Mouse (Mus musculus) stomach, embryonic 15.5 days (tissue): ENCODE measurements around the gene Csnk1e. TPM values are rescaled to one million over a fixed set of nuclear protein-coding genes. Genes with fewer than 3 reads are reported as not detected.

Experiments
- ATAC-seq: fragments of 200-750 bp; cut with Nextera tagmentation; 2 replicates; pipeline ENCODE4 v1.8.0; 2017; ENCODE audit warnings: low read depth, moderate number of reproducible peaks, moderate TSS enrichment; ENCODE audit not compliant: insufficient read depth, low FRiP score
- H3K27ac ChIP-seq: fragments of 300-500 bp; sonication (generic); 2 replicates; pipeline ENCODE4 v1.5.1; 2015; ENCODE audit warnings: mild to moderate bottlenecking, inconsistent platforms
- H3K27me3 ChIP-seq: fragments of 300-500 bp; sonication (generic); replicated peaks from 2 replicates; pipeline ENCODE4 v1.6.1; 2015; ENCODE audit warnings: inconsistent platforms
- H3K36me3 ChIP-seq: fragments of 300-500 bp; sonication (generic); 2 replicates; pipeline ENCODE4 v1.6.1; 2015; ENCODE audit warnings: inconsistent platforms
- H3K4me1 ChIP-seq: fragments of 300-500 bp; sonication (generic); 2 replicates; pipeline ENCODE4 v1.6.1; 2015; ENCODE audit warnings: inconsistent platforms
- H3K4me2 ChIP-seq: fragments of 300-500 bp; sonication (generic); 2 replicates; pipeline ENCODE4 v1.6.1; 2015; ENCODE audit warnings: mild to moderate bottlenecking, inconsistent platforms
- H3K4me3 ChIP-seq: fragments of 300-500 bp; sonication (generic); replicated peaks from 2 replicates; pipeline ENCODE4 v1.5.1; 2015; ENCODE audit warnings: inconsistent platforms
- H3K9ac ChIP-seq: fragments of 300-500 bp; sonication (generic); 2 replicates; pipeline ENCODE4 v1.6.1; 2015; ENCODE audit warnings: inconsistent platforms
- H3K9me3 ChIP-seq: fragments of 300-500 bp; sonication (generic); 2 replicates; pipeline ENCODE4 v1.6.1; 2016; ENCODE audit warnings: inconsistent platforms
- WGBS: fragments of 180-500 bp; shearing (Covaris S2); methylation state at CpG from one replicate; pipeline ENCODE4 v1.1.7; 2015; 5-methylcytosine and 5-hydroxymethylcytosine counted together
- polyA plus RNA-seq: library from polyadenylated mRNA; unstranded; fragments of >200 nt; fragmentation: Nextera tagmentation; extraction: Ambion mirVana; gene quantifications from 2 replicates; pipeline ENCODE4 v1.2.1, GENCODE M21; 2015

The Csnk1e gene
- polyA plus RNA-seq, 1 experiment from 2014 or later, result 66.0 TPM

DNA sequence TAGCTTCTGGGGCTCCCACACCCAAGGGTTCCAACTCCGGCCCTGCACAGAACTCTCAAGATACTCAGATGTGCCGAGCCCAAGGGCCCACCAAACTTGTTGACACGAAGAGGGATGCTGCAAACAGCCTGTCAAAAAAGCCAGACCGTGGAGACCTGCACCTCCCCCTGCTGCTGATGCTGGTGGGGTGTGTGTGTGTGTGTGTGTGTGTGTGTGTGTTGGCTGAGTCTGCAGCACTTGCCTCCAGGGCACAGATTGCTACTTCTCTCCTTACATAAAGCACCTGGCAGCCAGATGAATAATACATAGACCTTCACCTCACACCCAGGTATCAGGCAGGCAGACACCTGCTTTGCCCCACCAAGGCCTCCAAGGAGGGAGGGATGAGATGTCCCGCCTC lies 53.2 kb downstream of the Csnk1e start:
- H3K4me1 ChIP-seq, result peaks cover 39% of the 10 kb centered on the region
- H3K27me3 ChIP-seq, result no peaks in the 10 kb centered on the region
- H3K9ac ChIP-seq, result peak overlapping the region; percentile 86
- no peaks in the 10 kb centered on the region for H3K9me3 ChIP-seq
- H3K4me3 ChIP-seq, result peak overlapping the region; percentile 95
- WGBS, result 18% methylated on average over 5 of the region's 5 CpGs
- ATAC-seq, result no peak
- no peaks in the 10 kb centered on the region for H3K36me3 ChIP-seq
- peak overlapping the region; percentile 87 for H3K4me2 ChIP-seq
- H3K27ac ChIP-seq, result peak overlapping the region; percentile 81; the same call in 1 of the 2 replicates

DNA sequence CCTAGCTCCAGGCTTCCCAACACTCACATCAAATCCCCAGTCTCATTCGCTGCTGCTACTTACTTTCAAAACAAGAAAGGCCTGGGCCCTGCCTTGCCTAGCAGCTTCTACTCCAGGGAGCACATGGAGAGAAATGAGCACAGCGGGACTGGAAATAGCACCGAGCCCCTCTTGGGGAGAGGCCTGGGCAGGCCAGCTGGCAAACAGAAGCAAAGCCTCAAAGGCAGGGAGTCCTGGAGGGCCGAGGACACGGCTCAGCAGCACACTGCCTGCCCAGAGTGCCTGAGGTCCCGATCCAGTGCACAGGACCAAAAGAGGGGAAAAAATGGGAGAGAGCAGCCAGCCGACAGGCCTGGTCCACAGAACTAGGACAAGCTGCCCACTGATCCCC lies 54.4 kb downstream of the Csnk1e start:
- Histone ChIP-seq H3K4me1 (peaks cover 42% of the 10 kb centered on the region), H3K36me3 (no peaks in the 10 kb centered on the region), H3K9me3 (no peaks in the 10 kb centered on the region), H3K27me3 (no peaks in the 10 kb centered on the region), H3K4me3 (no peak overlapping the region), H3K4me2 (peak overlapping the region; percentile 87), H3K9ac (no peak overlapping the region), H3K27ac (peak overlapping the region; percentile 36; the same call in 1 of the 2 replicates)
- 47% methylated on average over 7 of the region's 7 CpGs for WGBS
- no peak for ATAC-seq

DNA sequence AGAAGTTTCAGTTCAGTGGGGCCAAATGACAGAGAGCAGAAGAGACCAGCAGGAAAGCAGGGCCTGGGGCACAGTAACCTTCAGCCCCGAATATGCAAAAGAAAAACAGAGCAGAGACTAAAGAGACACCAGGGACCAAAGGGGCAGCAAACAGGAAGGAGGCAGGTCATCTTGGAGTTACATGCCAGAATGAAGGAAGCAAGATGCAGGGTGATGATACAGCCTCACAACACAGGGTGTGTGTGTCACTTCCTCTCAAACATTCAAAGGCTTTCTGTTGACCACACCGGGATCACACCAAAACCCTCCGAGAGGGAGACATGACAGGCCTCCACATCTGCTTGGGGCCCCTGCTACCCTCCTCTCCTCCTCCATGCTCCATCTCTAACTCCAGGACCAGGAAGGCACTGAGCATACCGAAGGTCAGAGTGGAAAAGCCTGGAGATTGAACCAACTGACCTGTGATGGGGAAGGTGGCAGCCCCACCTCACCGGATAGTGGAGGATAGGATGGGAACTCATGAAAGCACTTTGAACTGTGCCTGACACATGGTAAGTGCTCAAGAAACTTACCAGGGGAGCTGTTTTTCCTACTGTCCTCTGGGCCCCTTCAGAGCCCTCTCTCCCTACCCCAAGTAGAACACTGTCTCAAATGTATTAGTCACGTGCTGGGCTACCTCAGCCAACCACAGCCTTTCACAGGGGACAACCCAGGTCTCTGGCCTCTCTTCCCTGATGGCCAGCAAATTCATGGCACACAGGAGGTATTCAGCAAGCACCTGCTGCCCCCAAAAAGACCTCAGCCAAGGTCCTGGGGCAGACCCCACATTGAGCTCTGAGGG lies 55.0 kb downstream of the Csnk1e start:
- H3K27me3 ChIP-seq, result no peaks in the 10 kb centered on the region
- H3K9ac ChIP-seq, result no peak overlapping the region
- peak overlapping the region; percentile 87; the same call in 1 of the 2 replicates for H3K4me2 ChIP-seq
- 68% methylated on average over 6 of the region's 6 CpGs for WGBS
- peaks cover 48% of the 10 kb centered on the region for H3K4me1 ChIP-seq
- H3K9me3 ChIP-seq, result no peaks in the 10 kb centered on the region
- H3K4me3 ChIP-seq, result no peak overlapping the region
- no peaks in the 10 kb centered on the region for H3K36me3 ChIP-seq
- no peak for ATAC-seq
- 0 out of 2 replicates have a peak overlapping the region, but pooled peaks have one; percentile 13 for H3K27ac ChIP-seq

DNA sequence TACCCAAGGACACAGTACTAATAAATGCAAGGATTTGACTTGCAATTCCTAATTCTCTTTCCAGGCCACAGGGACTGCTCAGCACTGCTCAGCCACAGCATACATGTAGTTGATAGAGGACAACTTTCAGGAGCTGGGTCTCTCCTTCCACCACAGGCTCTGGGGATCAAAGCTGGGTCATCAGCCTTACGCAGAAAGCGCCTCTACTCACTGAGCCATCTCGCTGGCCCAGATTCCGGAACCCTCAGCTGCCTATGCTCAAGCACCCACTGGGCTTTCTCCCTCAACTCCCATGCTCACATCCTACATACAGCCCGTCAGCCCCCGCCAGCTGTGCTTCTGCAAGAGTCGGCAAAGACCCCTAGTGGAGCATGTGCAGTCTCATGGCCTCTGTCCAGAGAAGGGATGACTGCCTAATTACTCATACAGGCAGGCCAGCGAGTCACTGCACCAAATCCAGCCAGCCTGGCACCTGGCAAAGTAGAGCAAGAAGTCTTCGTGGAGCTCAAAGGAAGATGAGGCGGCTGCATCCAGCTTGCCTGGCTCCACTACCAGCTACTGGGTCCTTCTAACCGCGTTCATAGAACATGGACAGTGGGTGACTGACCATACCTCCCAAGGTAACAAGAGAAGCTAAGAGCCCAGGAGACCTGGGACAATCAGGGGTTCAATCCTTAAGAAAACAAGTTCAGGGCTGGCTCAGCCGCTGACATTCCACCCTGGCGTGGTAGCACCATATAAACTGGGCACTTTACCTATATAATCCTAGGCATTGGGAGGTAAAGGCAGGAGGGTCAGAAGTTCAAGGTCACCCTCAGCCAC lies 55.9 kb downstream of the Csnk1e start:
- Histone ChIP-seq H3K36me3 (no peaks in the 10 kb centered on the region), H3K4me2 (no peak overlapping the region), H3K9me3 (no peaks in the 10 kb centered on the region), H3K4me3 (no peak overlapping the region), H3K4me1 (peaks cover 57% of the 10 kb centered on the region), H3K9ac (no peak overlapping the region), H3K27me3 (no peaks in the 10 kb centered on the region), H3K27ac (0 out of 2 replicates have a peak overlapping the region, but pooled peaks have one; percentile 11)
- ATAC-seq, result no peak
- 69% methylated on average over 14 of the region's 14 CpGs for WGBS

DNA sequence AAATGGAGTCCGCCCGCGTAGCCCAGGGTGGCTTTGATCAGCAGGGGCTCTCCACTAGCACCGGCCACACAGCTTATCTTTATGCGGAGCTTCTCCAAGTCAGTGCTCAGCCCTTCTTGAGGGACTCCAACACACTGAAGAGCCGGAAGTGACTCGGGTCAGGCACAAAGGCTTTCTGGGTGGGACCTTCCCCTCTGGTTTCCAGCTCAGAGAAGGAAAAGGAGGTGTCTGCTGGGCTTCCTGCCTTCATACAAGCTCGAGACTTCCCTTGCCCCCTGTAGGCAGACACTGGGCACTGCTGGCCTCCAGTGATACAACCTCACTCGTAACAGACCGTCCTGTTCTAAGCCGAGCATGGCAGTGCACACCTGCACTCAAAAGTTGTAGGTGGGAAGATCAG lies 58.6 kb downstream of the Csnk1e start:
- no peak overlapping the region for H3K4me3 ChIP-seq
- H3K27ac ChIP-seq, result peak overlapping the region; percentile 36; the same call in 1 of the 2 replicates
- 81% methylated on average over 11 of the region's 11 CpGs for WGBS
- no peak overlapping the region for H3K9ac ChIP-seq
- no peaks in the 10 kb centered on the region for H3K27me3 ChIP-seq
- H3K36me3 ChIP-seq, result no peaks in the 10 kb centered on the region
- ATAC-seq, result no peak
- peaks cover 66% of the 10 kb centered on the region for H3K4me1 ChIP-seq
- no peak overlapping the region for H3K4me2 ChIP-seq
- H3K9me3 ChIP-seq, result no peaks in the 10 kb centered on the region

DNA sequence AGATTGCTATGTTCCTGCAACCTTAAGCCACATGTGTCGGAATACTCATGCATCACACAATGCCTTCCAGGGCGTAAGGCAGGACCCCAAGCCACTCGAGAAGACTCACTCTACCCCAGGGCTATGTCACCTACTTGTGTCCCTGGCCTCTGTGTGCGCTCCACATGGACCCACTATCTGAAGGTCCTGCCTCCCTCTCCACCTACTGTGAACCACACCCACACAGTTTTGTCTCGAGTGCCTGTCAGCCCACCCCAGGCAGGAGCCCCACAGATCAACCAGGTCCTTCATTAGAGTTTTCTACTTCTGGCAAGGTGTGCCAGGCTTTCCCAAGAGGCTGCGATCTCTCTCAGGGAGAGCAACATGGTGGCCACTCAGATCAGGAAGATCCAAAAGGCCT lies 60.1 kb downstream of the Csnk1e start:
- Histone ChIP-seq H3K4me2 (no peak overlapping the region), H3K9me3 (no peaks in the 10 kb centered on the region), H3K27ac (no peak overlapping the region), H3K27me3 (no peaks in the 10 kb centered on the region), H3K9ac (no peak overlapping the region), H3K4me1 (peaks cover 67% of the 10 kb centered on the region), H3K36me3 (no peaks in the 10 kb centered on the region), H3K4me3 (no peak overlapping the region)
- ATAC-seq, result no peak
- 66% methylated on average over 6 of the region's 6 CpGs for WGBS

DNA sequence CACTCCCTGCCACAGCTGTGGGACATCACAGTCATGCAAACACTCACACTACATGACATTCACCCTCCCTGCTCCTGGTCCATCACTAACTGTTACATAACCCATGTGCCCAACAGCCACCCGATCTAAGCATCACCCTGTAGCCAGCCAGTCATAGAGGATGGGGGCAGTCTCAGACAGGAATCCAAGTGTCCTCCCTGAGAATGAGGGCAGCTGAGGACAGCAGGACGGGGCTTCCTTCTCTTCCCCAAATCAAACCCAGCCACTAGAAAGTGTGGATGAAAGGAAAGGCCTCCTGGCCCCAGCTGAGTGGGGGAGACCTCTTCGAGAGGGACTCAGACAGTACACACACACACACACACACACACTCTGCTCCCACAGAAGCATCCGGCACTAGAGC lies 60.5 kb downstream of the Csnk1e start:
- Histone ChIP-seq H3K9me3 (no peaks in the 10 kb centered on the region), H3K4me1 (peaks cover 67% of the 10 kb centered on the region), H3K4me2 (no peak overlapping the region), H3K4me3 (no peak overlapping the region), H3K36me3 (no peaks in the 10 kb centered on the region), H3K27me3 (no peaks in the 10 kb centered on the region), H3K27ac (no peak overlapping the region), H3K9ac (no peak overlapping the region)
- WGBS, result 50% methylated on average over 4 of the region's 4 CpGs
- ATAC-seq, result no peak

DNA sequence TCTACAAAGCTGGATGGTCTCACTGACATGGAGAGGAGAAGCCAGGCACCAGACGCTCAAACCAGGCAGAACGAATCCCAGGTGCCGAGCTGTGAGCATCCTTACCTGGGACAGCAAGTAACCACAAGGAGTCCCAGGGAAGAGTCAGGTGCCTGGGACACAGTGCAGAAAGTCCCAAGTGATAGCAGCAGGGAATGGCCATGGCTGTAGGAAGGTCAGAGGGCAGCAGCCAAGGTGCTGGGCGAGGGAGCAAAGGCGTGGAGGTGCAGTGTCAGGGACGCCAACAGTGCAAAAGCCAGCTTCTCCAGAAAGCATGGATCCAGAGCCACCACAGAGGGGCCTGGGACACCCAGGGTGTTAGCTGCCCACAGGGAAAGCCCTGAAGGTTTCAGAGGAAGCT lies 62.3 kb downstream of the Csnk1e start:
- H3K27ac ChIP-seq, result no peak overlapping the region
- H3K4me1 ChIP-seq, result peaks cover 77% of the 10 kb centered on the region
- WGBS, result 81% methylated on average over 6 of the region's 6 CpGs
- no peaks in the 10 kb centered on the region for H3K27me3 ChIP-seq
- H3K9ac ChIP-seq, result no peak overlapping the region
- no peak for ATAC-seq
- H3K4me2 ChIP-seq, result no peak overlapping the region
- no peak overlapping the region for H3K4me3 ChIP-seq
- no peaks in the 10 kb centered on the region for H3K9me3 ChIP-seq
- H3K36me3 ChIP-seq, result no peaks in the 10 kb centered on the region

DNA sequence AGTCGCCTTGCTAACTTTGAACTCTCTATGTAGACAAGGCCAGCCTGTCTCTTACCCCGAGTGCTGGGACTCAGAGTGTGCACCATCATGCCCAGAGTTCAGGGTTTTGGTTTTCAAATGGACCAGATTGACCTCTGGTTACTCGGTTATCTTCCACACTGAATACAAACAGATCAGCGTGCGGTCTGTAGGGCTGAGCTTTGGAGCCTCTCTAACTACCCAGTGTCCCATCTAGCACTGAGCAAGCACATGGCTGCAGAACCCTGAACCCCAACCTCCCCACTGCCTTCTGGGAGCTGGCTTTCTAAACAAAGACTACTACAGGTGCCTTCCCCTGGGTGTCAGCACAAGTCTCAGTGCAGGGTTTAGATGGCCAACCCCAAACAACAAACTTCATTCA lies 62.8 kb downstream of the Csnk1e start:
- H3K36me3 ChIP-seq, result no peaks in the 10 kb centered on the region
- H3K9ac ChIP-seq, result no peak overlapping the region
- peaks cover 83% of the 10 kb centered on the region for H3K4me1 ChIP-seq
- no peaks in the 10 kb centered on the region for H3K27me3 ChIP-seq
- H3K27ac ChIP-seq, result no peak overlapping the region
- WGBS, result 79% methylated on average over 5 of the region's 5 CpGs
- no peak overlapping the region for H3K4me2 ChIP-seq
- no peak overlapping the region for H3K4me3 ChIP-seq
- no peak for ATAC-seq
- no peaks in the 10 kb centered on the region for H3K9me3 ChIP-seq

DNA sequence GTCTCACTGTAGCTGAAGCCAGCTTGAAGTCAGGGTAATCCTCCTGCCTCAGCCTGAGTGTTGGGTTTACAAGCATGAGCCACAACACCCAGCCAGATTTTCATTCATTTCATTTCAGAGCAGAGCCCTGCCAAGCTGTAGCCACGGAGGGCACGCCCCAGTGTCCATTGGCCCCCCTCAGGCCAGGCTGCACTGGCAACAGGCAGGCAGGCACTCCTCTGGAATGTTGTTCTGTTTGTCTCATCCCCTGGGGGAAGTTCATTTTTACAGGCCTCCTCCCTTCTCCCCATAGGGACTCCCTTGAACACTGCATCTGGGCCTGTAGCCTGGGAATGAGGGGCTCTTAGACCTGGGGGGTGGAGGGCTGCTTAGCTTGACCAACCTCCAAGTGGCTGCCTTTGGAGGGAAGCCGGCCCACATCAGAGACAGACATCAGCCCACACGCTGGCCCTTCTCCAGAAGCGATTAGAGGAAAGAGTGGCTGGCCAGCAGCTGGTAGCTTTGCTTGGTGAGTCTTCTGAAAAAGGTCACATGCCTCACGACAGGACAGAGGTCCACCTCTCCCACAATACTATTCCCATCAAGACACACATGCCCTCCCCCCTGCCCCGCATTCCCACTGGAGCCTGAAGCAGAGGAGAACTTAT lies 63.8 kb downstream of the Csnk1e start:
- H3K4me1 ChIP-seq, result peaks cover 86% of the 10 kb centered on the region
- H3K27ac ChIP-seq, result peak overlapping the region; percentile 57
- no peaks in the 10 kb centered on the region for H3K27me3 ChIP-seq
- no peak overlapping the region for H3K4me2 ChIP-seq
- no peak overlapping the region for H3K4me3 ChIP-seq
- H3K36me3 ChIP-seq, result no peaks in the 10 kb centered on the region
- no peaks in the 10 kb centered on the region for H3K9me3 ChIP-seq
- WGBS, result 34% methylated on average over 7 of the region's 7 CpGs
- peak; percentile 12; the same call in 1 of the 2 replicates for ATAC-seq
- no peak overlapping the region for H3K9ac ChIP-seq

DNA sequence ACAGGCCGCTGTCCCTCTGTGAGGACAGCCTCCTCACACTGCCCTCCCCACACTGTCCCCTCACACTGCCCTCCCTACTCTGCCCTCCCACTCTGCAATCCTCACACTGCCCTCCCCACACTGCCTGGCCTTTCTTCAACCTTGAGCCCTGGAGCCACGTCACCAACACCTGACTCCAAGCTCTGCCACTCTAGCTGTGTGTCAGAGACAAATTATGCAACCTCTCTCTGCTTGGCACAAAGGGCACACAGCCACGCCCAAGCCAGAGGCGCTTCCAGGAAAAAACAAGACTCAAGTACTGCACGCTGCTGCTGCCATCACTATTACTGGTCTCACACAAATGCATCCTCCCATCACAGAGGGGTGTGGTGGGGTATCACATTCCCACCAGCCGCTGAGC lies 64.9 kb downstream of the Csnk1e start:
- Histone ChIP-seq H3K27ac (0 out of 2 replicates have a peak overlapping the region, but pooled peaks have one; percentile 57), H3K9ac (no peak overlapping the region), H3K4me2 (no peak overlapping the region), H3K27me3 (no peaks in the 10 kb centered on the region), H3K9me3 (no peaks in the 10 kb centered on the region), H3K4me1 (peaks cover 78% of the 10 kb centered on the region), H3K4me3 (no peak overlapping the region), H3K36me3 (no peaks in the 10 kb centered on the region)
- no peak for ATAC-seq
- WGBS, result 78% methylated on average over 6 of the region's 6 CpGs
